Mouse (Mus musculus) cortical plate, adult 2 months (tissue): ENCODE measurements around the gene Tsen15. TPM values are rescaled to one million over a fixed set of nuclear protein-coding genes. Genes with fewer than 3 reads are reported as not detected.

Experiments
- H3K27ac ChIP-seq: fragments of 200-500 bp; 2 replicates; pipeline ENCODE4 v1.5.1; 2012; ENCODE audit warnings: low read length, control low read depth, inconsistent platforms; ENCODE audit not compliant: insufficient read depth
- H3K4me1 ChIP-seq: fragments of 200-500 bp; 2 replicates; pipeline ENCODE4 v1.6.1; 2011; ENCODE audit warnings: low read length; ENCODE audit not compliant: control insufficient read depth, insufficient read depth
- H3K4me3 ChIP-seq: fragments of 200-500 bp; 2 replicates; pipeline ENCODE4 v1.5.1; 2011; ENCODE audit warnings: mild to moderate bottlenecking, low read length, control low read depth; ENCODE audit not compliant: insufficient read depth
- CTCF ChIP-seq: fragments of 200-500 bp; IDR thresholded peaks from 2 replicates; pipeline ENCODE4 v1.5.1; 2011; ENCODE audit warnings: mild to moderate bottlenecking, control low read depth, low read length; ENCODE audit not compliant: insufficient read depth; ENCODE audit errors: extremely low read depth
- POLR2A ChIP-seq: fragments of 200-500 bp; IDR thresholded peaks from 2 replicates; pipeline ENCODE4 v1.6.1; 2011; ENCODE audit warnings: mild to moderate bottlenecking, low read length, control low read depth; ENCODE audit not compliant: insufficient read depth; ENCODE audit errors: extremely low read depth
- polyA plus RNA-seq: library from polyadenylated mRNA; depleted of rRNA; stranded (reverse); fragments of >200 nt; gene quantifications from 2 replicates; pipeline ENCODE4 v1.2.3, GENCODE M21; 2012; rRNA removed

Tsen15 gene
- 46.0 and 50.4 TPM in 2 replicates for polyA plus RNA-seq

- TF ChIP-seq CTCF = no peak
- TF ChIP-seq POLR2A = 0 out of 2 replicates have a peak, but pooled peaks have one; percentile 41
- no peaks in the 10 kb centered on the region for H3K4me1 ChIP-seq
- peak within 1 kb of the TSS; percentile 87 for H3K4me3 ChIP-seq
- no peak within 1 kb of the TSS for H3K27ac ChIP-seq
These were observed at the start of gene Tsen15 for GRCm38 (mm10) chr1:152386188-152386835. Gene Tsen15 (minus strand): TSS chr1:152386688.

DNA sequence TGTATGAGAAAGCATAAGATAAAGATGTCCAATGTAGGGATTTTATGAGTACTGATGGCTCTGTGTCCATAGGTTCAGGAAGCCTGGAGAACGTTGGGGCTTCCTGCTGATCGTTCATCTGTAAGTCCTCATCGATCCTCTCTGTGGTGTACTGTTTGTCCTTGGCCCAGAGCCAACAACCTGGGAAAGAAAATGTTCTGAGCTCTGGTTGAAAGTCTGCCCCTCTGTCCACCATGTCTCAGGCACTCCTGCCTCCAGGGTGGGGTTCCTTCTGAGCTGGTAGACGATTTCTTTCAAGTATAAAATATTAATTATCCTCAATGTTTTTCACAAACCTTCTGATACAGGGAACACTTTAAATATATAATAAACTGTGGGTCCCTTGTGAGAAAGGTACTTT is 47.7 kb upstream of the Tsen15 start:
- H3K27ac ChIP-seq = no peak overlapping the region
- no peaks in the 10 kb centered on the region for H3K4me1 ChIP-seq
- no peak overlapping the region for H3K4me3 ChIP-seq
- TF ChIP-seq CTCF (no peak), POLR2A (no peak)

DNA sequence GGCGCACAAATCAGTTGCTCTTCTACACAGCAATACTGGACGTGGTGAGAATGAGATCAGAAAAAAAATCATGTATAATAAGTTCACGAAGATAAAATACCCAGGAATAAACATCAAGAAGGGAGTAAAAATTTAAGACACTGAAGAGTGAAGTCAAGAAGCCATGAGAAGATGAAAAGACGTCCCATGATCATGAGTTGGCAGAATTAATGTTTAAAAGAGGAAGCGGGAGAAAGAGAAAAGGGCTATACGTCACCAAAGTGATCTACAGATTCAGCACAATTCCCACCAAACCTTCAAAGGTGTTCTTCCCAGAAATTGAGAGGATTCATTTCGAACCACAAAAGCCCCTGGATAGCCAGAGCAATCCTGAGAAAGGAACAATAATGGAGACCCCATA is 43.3 kb upstream of the Tsen15 start:
- no peaks in the 10 kb centered on the region for H3K4me1 ChIP-seq
- no peak for TF ChIP-seq POLR2A
- TF ChIP-seq CTCF = no peak
- H3K27ac ChIP-seq = no peak overlapping the region
- no peak overlapping the region for H3K4me3 ChIP-seq

DNA sequence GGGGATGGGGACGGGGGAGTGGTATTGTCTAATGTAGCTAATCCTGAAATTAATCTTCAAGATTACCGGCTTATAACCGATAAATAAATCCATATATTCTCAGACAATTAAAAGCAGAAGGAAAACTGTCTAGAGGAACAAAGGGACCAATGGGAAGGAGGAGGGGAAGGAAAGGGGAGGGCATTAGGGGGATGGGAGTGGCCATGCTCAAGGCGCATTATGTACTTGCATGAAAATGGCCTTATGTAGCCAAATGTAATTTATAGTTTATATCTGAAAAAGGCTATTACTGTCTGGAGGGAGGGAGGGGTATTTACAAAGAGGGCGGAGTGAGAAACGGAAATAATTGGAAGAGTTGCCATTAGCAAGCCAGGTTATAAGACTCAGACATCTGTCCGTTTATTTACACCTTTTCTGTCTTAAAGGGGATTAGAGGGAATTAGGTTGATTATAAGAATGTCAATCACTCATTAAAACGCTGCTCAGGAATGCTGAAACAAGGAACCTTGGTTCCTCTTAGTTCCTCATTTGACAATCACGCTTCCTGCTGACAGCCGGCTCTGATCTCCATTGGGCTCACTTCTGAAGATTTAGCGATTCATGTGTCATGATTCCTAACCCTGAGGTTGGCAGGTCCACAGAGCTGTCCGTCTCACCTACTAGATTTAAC is 41.6 kb upstream of the Tsen15 start:
- TF ChIP-seq CTCF = no peak
- no peak for TF ChIP-seq POLR2A
- H3K4me3 ChIP-seq = no peak overlapping the region; the same call in 1 of the 2 replicates

GRCm38 (mm10) chr1:152423052-152423451 is 36.6 kb upstream of the Tsen15 start:
- no peak overlapping the region for H3K4me3 ChIP-seq
- TF ChIP-seq POLR2A = no peak
- no peak for TF ChIP-seq CTCF
- no peaks in the 10 kb centered on the region for H3K4me1 ChIP-seq
- no peak overlapping the region for H3K27ac ChIP-seq

More for the DNA sequence above, 41.6 kb upstream of the Tsen15 start:
- Histone ChIP-seq H3K27ac (no peak overlapping the region), H3K4me1 (no peaks in the 10 kb centered on the region)

GRCm38 (mm10) chr1:152422295-152422694 is 35.8 kb upstream of the Tsen15 start:
- Histone ChIP-seq H3K4me1 (no peaks in the 10 kb centered on the region), H3K27ac (no peak overlapping the region)
- TF ChIP-seq CTCF (no peak), POLR2A (no peak)

GRCm38 (mm10) chr1:152417602-152418001 is 31.1 kb upstream of the Tsen15 start:
- TF ChIP-seq CTCF (no peak), POLR2A (no peak)
- Histone ChIP-seq H3K4me1 (no peaks in the 10 kb centered on the region), H3K4me3 (no peak overlapping the region), H3K27ac (no peak overlapping the region)

More at GRCm38 (mm10) chr1:152422295-152422694, 35.8 kb upstream of the Tsen15 start:
- no peak overlapping the region for H3K4me3 ChIP-seq

- Histone ChIP-seq H3K27ac (no peak overlapping the region), H3K4me3 (no peak overlapping the region), H3K4me1 (no peaks in the 10 kb centered on the region)
- TF ChIP-seq CTCF (no peak), POLR2A (no peak)
These were observed 29.9 kb upstream of the Tsen15 start for GRCm38 (mm10) chr1:152416306-152416904.

DNA sequence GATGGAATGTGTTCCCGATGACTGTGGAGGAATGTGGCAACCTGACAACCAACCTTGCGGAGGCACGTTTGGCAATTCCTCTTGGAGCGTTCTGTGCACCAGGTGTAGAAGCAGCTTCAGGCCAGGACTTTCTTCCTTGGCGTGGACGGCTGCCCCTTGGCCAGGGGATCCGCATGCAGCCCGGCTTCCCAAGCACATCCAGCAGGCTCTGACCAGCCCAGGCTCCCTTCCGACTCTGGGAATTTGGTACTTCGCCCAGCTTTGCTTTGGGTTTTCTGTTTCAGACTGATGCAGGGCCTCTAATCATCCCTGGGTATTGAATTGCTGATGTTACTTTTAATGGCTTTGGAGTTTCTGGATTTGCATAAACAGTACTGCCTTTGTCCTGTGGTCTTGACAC is 28.0 kb upstream of the Tsen15 start:
- Histone ChIP-seq H3K4me1 (no peaks in the 10 kb centered on the region), H3K27ac (no peak overlapping the region), H3K4me3 (no peak overlapping the region)
- TF ChIP-seq CTCF = no peak
- TF ChIP-seq POLR2A = no peak

GRCm38 (mm10) chr1:152413961-152414360 is 27.5 kb upstream of the Tsen15 start:
- TF ChIP-seq POLR2A (no peak), CTCF (no peak)
- Histone ChIP-seq H3K4me3 (no peak overlapping the region), H3K4me1 (no peaks in the 10 kb centered on the region), H3K27ac (no peak overlapping the region)
